Mouse (Mus musculus) mesoderm, embryonic 11.5 days (tissue): ENCODE measurements around the gene Ing1.
"Not testable (repeated sequence)": the region's sequence is repeated elsewhere in the genome, so short reads cannot be mapped to it uniquely, and the experiment has no call there.

Source experiments
- DNase-seq: peaks from one replicate; pipeline ENCODE4 v3.0.0-alpha.2; 2012; ENCODE audit warnings: low read depth, low spot score

Ing1 gene

DNA sequence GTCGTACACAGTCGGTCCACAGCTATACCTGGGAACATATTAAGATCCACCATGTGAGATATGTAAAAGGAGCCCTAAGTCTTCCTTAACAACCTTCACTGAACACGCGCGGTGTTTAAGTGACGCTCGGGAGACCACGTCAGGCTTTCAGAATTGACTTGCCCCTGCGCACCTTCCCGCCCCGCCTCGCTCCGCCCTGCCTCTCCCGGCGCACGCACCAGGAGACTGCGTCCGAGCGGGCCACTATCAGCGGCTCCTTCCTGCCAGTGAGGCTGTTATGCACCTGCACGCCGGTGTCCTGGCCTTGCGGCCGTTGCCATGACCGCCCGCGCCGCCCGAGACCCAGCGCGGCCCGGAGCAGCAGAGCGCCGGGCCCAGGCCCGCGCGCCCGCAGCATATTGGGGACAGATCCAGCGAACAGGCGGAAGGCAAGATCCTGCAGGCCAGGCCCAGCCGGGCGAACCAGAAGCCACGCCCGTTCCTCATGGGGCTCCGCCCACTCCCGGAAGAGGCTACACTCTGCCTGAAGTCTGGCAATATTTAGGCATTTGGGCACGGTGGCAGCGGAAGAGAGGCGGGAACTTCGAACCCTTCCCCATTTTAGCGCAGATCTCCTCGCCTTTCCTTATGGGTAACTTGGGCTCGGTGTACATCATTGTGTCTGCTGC is 5.0 kb upstream of the Ing1 start, which contains the start of gene Cars2:
Gene Cars2 (minus strand): TSS at position 503 of the 668 bp plus-strand sequence.
- peak; percentile 90 for DNase-seq

DNA sequence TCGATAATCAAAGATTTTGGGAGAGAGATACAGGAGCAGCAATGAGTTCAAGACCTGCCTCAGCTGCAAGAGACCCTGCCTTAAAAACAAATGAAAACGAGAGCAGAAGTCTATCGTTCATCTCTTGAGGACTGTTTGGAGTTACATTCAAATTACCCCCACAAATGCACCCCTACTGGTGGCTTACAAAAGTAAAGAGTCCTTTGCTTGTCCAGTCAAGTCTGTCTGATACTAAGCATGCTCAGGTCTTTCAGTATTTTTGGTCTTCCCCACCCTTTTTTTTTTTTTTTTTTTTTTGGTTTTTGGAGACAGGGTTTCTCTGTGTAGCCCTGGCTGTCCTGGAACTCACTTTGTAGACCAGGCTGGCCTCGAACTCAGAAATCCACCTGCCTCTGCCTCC is 3.9 kb upstream of the Ing1 start:
- not testable (repeated sequence) for DNase-seq

DNA sequence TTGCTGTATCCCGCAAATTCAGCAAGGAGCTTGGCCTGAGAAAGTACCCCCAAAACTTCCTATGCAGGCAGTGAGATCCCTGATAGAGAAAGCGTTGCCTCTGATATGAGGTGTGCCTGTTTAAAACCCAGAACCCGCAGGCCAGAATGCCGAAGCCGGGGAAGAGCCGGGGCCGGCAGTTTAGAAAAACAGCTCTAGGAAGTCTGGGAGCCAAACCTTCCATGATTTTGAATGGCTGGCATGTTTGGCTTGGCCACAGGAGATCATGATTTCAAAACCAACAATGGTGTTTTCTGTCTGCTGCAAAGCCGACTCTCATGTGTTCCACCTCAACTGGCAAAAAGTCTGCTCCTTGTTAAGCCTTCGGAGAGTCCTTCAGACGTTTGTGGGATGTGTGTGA is 3.0 kb upstream of the Ing1 start:
- no peak for DNase-seq

DNA sequence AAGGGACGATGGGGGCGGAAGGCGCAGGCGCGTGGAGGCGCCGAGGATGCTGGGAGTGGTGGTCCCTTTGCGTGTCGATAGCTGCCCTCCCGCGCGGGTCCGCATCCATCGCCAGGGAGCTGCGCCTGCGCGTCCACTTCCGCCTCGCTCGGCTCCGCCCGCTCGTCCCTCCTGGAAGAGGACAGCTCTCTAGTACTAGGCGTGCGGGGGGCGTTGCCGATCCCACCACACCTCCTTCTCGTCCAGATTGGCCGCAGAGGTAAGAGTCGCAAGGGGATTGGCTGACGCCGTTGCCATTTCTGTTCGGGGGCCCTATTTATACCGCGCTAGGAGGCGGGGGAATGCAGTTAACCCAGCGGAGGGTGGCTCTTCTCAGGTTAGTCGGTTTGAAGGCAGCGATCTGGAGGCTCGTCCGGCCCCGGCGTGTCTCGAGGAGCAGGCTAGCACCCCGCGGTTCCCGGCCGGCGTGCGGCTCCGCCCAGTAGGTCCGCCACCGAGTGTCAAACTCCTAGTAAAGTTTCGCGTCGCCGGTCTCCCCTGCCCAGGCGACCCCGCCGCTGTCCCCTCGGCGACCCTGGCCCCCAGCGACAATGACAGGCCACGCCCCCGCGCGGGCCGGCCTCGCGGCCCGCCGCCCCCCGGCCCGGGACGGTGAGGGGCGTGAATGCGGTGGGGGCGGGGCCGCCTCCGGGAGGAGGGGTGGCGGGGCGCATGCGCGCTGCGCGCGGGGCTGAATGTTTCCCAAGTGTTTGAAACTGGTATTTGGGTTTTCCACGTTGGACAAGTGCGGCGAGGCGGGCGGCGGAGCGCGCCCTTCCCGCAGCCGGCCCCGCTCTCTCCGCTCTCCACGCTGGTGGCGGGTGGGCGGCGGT is 585 bp downstream of the Ing1 start:
- peak; percentile 100 for DNase-seq

- peak; percentile 34 for DNase-seq
Observed at GRCm38 (mm10) chr8:11556691-11557423, 1.5 kb downstream of the Ing1 start.

- DNase-seq, result no peak
Observed at GRCm38 (mm10) chr8:11557424-11557767, 2.0 kb downstream of the Ing1 start.

GRCm38 (mm10) chr8:11557768-11558629 is 2.6 kb downstream of the Ing1 start:
- peak; percentile 99 for DNase-seq

- no peak for DNase-seq
Observed at GRCm38 (mm10) chr8:11559511-11559910, 4.1 kb downstream of the Ing1 start.

DNA sequence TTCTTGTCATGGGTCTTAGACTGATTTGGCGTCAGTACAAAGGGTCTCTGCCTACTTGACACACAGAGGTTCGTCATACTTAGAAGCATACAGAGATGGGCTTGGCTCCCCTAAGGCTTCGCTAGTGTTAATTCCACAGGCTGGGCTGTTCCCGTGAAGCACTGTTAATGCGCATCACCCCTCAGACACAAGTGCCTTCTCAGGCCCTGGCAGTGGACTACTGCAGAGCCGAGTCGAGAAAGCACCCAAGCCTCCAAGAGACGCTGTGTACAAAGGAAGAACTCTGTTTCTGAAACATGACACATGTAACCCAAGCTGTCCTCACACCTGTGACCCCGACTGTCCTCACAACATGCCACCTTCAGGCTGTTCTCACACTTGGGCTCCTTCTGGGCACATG is 4.8 kb downstream of the Ing1 start:
- DNase-seq, result no peak

DNA sequence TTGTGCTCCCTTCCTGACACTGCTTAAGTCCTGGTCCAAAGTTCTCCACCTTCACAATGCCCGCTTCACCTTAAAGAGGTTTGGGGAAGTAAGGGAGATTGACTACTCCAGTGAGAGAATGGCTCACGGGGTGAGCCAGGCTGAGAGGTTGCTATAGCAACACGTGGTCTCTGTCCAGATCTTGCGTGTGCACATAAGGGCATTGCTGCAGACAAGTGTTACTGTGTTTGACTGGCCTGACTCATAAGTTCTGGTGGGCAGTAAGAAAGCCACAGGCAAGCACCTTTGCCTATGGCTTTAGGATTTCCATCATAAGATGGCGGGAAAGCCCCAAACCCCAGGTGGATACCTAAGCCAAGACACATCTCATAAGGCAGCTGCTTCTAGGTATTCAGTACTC is 8.9 kb downstream of the Ing1 start:
- DNase-seq, result no peak

DNA sequence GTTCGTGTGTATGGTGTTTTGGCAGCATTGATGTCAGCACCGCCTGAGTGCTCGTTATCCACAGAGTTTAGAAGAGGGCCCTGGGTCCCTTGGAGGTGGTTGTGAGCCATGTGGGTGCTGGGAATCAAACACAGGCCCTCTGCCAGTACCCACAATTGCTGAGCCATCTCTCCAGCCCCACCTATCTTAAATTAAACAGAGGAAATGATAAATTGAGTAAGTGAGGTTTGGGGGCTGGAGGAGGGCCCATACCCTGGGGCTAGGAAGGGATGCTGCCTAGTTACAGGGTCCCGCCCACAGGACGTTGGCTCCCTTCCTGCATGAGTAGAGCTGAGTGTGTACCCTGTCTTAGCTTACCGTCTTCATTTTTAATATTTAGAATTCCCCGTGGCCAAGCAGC is 9.3 kb downstream of the Ing1 start:
- no peak for DNase-seq

GRCm38 (mm10) chr8:11568193-11568592 is 12.8 kb downstream of the Ing1 start:
- not testable (repeated sequence) for DNase-seq

DNA sequence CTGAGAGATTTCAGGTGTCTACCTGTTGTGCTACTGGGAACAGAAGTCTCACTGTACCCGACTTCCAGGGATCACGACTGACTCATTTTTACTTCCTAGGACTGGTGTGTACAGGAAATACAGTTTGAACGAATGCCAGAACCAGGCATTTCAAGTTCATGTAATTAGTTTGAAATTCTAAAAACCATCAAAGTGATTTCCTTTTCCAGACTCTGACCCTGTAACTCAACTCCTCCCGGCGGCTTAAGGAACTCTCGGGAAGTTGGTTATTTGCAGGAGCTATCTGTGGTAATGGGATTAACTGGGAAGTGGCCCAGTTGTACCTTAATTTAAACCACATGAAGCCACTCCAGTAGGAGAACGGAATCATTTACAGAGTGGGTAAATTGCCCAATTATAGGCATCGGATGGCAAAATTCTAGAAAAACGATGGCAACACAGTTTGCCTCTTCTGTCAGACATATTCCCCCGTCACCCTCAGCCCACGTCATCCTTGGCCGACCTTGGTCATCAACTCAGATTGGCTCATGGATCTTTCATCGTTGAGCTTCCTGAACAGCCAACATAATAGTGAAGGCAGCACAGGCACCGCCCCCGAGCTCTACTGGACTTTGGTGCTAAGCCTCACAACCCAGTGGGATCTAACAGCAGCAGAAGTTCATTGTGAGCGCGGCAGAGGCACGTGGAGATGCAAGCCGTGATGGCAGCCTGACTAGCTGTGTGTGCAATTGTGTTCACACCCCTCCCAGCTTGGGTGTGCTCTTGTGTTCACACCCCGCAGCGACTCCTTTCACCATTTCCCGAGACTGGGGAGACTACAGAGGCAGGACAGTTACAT is 14.1 kb downstream of the Ing1 start:
- DNase-seq, result no peak

DNA sequence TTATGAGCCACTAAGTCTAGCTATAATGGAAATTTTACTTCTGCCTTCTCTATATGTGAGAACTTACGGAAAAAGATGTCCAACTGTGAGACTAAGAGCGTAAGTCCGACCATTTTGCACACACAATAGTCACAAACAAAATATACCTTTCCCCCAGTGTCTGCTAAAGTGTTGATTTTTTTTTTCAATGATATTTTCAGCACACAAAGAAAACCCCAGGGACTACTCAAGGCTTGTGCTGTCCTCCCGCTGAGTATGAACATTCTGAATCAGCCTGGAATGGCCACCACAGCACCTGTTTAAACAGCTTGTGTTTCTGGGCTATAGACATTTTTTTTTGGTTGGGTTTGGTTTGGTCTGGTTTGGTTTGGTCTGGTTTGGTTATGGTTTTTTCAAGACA is 15.4 kb downstream of the Ing1 start:
- no peak for DNase-seq

- no peak for DNase-seq
Observed at GRCm38 (mm10) chr8:11571950-11572349, 16.6 kb downstream of the Ing1 start.

- DNase-seq, result no peak
Observed at GRCm38 (mm10) chr8:11572428-11572827, 17.1 kb downstream of the Ing1 start.

GRCm38 (mm10) chr8:11574911-11575603 is 19.7 kb downstream of the Ing1 start:
- no peak for DNase-seq

DNA sequence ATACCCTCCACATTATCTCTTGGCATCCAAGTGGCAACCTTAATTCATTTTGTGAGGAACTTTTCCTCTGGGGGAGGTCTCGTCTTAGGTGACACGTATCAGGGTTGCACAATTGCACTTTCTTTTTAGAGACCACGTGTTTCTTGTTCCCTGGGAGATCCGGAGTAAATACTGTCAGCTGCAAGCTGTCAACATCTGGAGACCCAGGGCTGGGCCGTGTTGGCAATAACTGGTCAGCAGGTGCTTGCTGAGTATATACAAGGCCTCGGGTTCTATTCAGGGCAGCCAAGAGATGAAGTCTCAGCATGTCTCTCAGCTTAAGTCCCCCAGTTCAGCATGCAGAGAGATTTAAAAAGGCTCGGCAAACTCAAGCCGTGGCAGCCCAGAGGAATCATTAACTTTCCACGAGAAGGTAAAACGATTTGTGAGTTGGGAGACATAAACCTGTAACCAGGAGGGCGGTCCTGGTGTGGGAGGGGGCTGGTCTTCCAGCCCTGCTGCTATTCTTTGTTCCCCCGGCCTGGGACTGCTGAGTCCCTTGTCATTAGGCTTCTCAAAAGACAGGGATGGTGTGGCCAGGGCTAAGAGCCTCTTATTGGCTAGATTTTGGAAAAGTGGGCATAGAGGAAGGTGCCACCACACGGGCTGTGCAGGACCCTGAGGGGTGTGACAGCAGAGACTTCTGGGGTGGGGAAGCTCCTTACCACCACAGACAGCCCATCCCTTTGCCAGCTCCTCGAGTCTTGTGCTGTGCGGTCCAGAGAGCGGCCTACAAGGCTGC is 20.4 kb downstream of the Ing1 start:
- DNase-seq, result no peak
